Mouse (Mus musculus): ENCODE results near the gene Lrrtm3. TPM values are rescaled to one million over a fixed set of nuclear protein-coding genes. Genes with fewer than 3 reads are reported as not detected.

Gene Lrrtm3
- total RNA-seq, 2 experiments from 2014 or later: 0.59 to 0.62 TPM

- DNase-seq: no peak
- intact Hi-C loops (cut with DNase I): no loop called here
Observed at GRCm38 (mm10) chr10:64049946-64050345, 40.1 kb downstream of the Lrrtm3 start.

GRCm38 (mm10) chr10:64049151-64049550 is 40.9 kb downstream of the Lrrtm3 start:
- intact Hi-C loops (cut with DNase I): no loop called here
- DNase-seq: no peak

GRCm38 (mm10) chr10:64041892-64042291 is 48.2 kb downstream of the Lrrtm3 start:
- intact Hi-C loops (cut with DNase I): no loop called here
- DNase-seq: no peak

GRCm38 (mm10) chr10:64041218-64041617 is 48.9 kb downstream of the Lrrtm3 start:
- intact Hi-C loops (cut with DNase I): no loop called here
- no peak for DNase-seq

- peak; percentile 27 to 32 for DNase-seq
Observed at GRCm38 (mm10) chr10:64039760-64040535, 50.1 kb downstream of the Lrrtm3 start.

GRCm38 (mm10) chr10:64030901-64031300 is 59.2 kb downstream of the Lrrtm3 start:
- intact Hi-C loops (cut with DNase I): no loop called here
- no peak for DNase-seq

More at GRCm38 (mm10) chr10:64039760-64040535, 50.1 kb downstream of the Lrrtm3 start:
- intact Hi-C loops (cut with DNase I): no loop called here

GRCm38 (mm10) chr10:64023340-64023739 is 66.7 kb downstream of the Lrrtm3 start:
- no peak for DNase-seq
- intact Hi-C loops (cut with DNase I): no loop called here

- DNase-seq: no peak
Observed at GRCm38 (mm10) chr10:64020347-64020746, 69.7 kb downstream of the Lrrtm3 start.

GRCm38 (mm10) chr10:64001996-64002395 is 88.1 kb downstream of the Lrrtm3 start:
- no peak for DNase-seq
- intact Hi-C loops (cut with DNase I): no loop called here

More at GRCm38 (mm10) chr10:64020347-64020746, 69.7 kb downstream of the Lrrtm3 start:
- intact Hi-C loops (cut with DNase I): no loop called here

GRCm38 (mm10) chr10:64001531-64001930 is 88.5 kb downstream of the Lrrtm3 start:
- intact Hi-C loops (cut with DNase I): no loop called here

GRCm38 (mm10) chr10:63994251-63994650 is 95.8 kb downstream of the Lrrtm3 start:
- no peak for DNase-seq

More at GRCm38 (mm10) chr10:64001531-64001930, 88.5 kb downstream of the Lrrtm3 start:
- peak in 1 of 2 experiments; percentile 6 for DNase-seq

GRCm38 (mm10) chr10:63985576-63985975 is 104.5 kb downstream of the Lrrtm3 start:
- intact Hi-C loops (cut with DNase I): no loop called here

More at GRCm38 (mm10) chr10:63994251-63994650, 95.8 kb downstream of the Lrrtm3 start:
- intact Hi-C loops (cut with DNase I): no loop called here

GRCm38 (mm10) chr10:63979410-63979809 is 110.7 kb downstream of the Lrrtm3 start:
- no peak for DNase-seq
- intact Hi-C loops (cut with DNase I): no loop called here

More at GRCm38 (mm10) chr10:63985576-63985975, 104.5 kb downstream of the Lrrtm3 start:
- no peak for DNase-seq

GRCm38 (mm10) chr10:63978969-63979368 is 111.1 kb downstream of the Lrrtm3 start:
- no peak for DNase-seq
- intact Hi-C loops (cut with DNase I): no loop called here

GRCm38 (mm10) chr10:63978535-63978934 is 111.5 kb downstream of the Lrrtm3 start:
- no peak for DNase-seq
- intact Hi-C loops (cut with DNase I): no loop called here

- DNase-seq: no peak
- intact Hi-C loops (cut with DNase I): no loop called here
Observed at GRCm38 (mm10) chr10:63978101-63978500, 112.0 kb downstream of the Lrrtm3 start.

- no peak for DNase-seq
- intact Hi-C loops (cut with DNase I): no loop called here
Observed at GRCm38 (mm10) chr10:63972300-63972699, 117.8 kb downstream of the Lrrtm3 start.

GRCm38 (mm10) chr10:63954308-63954930 is 135.7 kb downstream of the Lrrtm3 start:
- DNase-seq: peak; percentile 55 to 57
- intact Hi-C loops (cut with DNase I): no loop called here

GRCm38 (mm10) chr10:63951481-63951880 is 138.6 kb downstream of the Lrrtm3 start:
- intact Hi-C loops (cut with DNase I): no loop called here
- DNase-seq: no peak

GRCm38 (mm10) chr10:63950867-63951266 is 139.2 kb downstream of the Lrrtm3 start:
- intact Hi-C loops (cut with DNase I): no loop called here
- DNase-seq: peak; percentile 31 to 37

- DNase-seq: no peak
- intact Hi-C loops (cut with DNase I): no loop called here
Observed at GRCm38 (mm10) chr10:63947266-63947665, 142.8 kb downstream of the Lrrtm3 start.

- intact Hi-C loops (cut with DNase I): no loop called here
- no peak for DNase-seq
Observed at GRCm38 (mm10) chr10:63945534-63945933, 144.5 kb downstream of the Lrrtm3 start.
